Mouse (Mus musculus): ENCODE measurements around the gene Slc50a1.

Gene Slc50a1

DNA sequence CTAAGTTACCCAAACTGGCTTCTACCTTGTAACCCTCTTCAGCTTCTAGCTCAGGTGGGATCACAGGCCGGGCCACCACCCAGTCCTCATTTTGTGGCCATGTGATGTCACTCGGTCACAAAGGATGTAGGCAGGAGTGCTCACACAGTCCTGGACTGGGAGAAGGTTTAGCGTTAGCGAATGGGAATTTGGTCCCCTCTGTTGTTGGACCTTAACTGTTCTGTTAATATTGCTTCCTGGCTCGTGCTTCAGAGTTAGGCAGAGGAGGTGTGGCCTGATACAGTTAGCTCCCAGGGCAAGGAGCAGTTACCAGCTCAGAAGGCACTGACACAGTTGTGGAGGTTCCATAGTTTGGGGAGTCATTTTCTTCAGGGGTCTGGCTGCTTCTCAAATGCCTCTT is 23.8 kb upstream of the Slc50a1 start:
- no peak for DNase-seq

DNA sequence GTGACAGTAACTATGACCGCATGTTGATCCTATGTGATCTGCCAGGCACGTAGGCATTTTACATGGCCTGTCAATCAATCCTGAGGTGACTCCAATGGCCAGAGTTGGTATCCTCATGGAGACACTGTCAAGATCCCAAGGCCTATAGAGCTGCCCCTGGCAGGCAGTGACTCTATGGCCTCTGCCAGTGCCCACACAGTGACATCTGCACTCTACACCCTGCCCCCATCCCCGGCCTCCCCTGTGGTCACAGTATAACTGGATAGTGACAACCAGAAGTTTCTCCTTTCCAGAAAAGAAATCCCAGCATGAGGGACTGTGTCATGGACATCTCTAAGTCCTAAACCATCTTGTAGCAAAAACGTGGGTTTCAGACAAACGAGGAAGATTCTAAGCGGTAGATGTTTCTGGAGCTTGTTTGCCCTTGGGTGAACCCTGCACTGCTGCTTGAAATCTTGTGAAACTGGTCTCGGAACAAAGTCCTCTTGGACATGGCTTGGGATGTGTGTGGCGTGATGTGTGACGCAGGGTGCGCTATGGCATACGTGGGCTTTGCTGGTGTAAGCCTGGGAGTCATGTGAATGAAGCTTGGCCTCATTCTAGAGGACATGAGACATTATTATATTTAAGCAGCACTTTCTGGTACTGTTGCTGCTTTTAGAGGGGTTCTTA is 23.0 kb upstream of the Slc50a1 start:
- no peak for DNase-seq

DNA sequence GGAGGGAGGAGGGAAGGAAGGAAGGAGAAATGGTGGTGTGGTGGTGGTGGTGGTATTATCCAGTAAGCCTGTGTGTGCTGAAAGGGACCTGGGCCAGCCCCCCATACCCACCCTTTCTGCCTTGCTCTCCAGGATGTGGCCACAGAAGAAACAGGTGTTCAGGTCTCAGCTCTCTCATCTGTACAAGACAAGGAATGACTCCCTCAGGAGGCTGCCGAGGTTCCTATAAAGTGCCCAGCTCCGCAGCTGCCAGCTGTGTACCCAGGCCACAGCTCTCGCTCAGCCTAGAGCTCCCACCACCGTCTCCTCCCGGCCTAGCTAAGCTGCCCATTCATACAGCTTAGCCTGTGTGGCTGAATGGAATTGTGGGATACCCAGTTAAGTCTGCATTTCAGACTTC is 21.9 kb upstream of the Slc50a1 start:
- DNase-seq, result peak; percentile 58

DNA sequence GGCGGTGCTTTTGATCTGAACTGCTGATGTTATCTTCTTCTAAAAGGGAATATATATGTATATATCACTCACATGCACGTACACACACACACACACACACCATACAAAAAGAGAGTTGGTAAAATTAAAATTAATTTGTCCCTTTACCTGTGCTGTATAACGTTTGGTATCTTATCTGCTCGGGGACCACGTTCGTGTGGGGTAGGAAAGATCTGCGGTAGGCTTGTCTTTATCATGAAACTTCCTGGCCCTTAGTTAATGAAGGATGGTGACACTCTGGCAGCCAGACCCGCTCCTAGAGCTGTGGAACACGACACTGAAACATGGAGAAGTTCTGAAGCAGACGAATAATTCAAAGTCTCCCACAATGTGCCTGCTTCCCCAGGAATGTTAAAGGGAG is 21.5 kb upstream of the Slc50a1 start:
- DNase-seq, result no peak

DNA sequence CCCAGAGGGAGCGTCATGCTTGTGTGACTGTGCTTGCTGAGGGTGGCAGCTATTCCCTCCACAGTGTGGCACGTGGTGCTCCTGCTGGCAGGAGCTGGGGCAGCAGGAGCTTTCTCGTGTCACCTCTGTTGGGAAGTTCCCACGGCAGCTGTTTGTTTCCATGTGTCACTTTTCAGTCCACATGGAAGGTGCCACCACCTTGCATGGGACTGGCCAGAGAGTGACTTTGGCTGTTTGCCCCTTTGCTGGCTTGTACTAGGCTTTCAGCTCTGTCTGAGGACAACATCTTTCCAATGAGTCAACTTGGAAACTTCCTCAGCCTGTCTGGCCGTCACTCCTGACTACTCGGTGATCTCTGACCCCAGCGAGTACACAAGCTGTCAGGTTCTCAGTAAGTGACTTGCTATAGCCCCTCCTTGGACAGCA is 18.1 kb upstream of the Slc50a1 start:
- no peak for DNase-seq

DNA sequence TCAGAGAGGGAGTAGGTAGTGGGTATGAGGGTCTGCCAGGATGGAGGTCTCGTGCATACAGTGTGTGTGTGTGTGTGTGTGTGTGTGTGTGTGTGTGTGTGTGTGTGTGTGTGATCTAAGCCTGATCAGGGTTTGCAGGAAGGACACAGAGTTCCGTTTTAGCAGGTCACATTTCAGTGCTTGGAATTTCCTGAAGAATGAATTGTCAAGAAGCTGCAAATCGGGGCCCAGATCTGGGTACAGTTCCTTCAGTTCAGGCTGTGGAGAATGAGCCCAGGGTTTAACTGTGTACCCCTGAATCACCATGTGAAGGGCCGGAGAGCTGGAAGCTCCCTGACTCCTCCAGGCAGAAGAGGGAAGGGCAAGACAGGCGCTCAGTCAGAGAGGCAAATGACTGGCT is 16.9 kb upstream of the Slc50a1 start:
- DNase-seq, result no peak

DNA sequence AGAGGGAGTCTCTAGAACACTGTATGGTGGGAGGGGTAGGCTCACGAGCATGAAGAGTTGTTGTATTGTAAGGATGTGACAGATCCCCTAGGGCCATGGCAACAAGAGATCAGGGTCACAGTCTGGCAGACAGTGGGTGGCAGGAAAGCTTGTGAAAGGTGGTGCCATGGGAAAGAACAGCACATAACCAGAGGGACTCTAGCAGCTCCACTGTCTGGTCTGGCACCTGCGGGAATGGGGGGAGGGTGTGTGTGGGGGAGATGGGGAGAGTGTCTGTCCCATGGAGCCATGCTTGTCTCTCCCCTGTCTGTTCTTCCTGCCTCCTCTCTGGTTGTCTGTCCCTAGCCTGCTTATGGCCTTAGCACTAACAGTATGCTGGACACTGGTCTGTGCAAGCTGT is 15.2 kb upstream of the Slc50a1 start:
- DNase-seq, result no peak

DNA sequence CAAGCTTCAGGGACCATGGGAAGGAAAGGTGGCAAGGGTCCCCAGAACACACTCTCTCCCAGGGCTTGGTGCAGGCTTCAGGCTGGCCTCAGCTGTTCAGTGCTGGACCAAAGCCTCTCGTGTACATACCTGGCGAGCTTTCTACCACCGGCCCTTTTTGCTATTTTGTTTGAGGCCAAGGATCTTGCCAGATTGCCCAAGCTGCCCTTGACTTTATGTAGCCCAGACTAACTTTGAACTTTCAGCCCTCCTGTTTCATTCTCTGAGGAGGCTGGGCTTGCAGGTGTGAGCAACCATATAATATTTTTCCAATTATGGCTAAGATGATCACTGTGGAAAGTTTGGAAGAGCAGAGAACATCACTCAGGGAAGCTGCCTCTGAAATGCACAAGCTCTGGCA is 13.9 kb upstream of the Slc50a1 start:
- DNase-seq, result no peak

DNA sequence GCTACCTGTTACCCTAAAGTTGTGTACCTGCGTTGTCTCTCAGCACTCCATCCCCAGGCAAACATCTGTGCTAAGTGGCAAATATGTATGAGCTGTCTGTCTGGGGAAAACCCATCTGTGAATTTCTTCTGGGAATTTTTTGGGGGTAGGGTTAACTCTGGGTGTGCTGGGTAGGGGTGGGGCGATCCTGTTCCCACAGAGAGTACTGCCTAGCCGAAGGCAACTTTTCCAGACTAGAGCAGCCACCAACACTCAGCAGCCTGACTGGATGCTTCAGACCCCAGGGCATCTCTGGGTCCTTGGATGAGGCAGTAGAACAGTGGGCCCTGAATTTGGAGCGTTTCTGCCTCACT is 11.9 kb upstream of the Slc50a1 start:
- DNase-seq, result no peak

DNA sequence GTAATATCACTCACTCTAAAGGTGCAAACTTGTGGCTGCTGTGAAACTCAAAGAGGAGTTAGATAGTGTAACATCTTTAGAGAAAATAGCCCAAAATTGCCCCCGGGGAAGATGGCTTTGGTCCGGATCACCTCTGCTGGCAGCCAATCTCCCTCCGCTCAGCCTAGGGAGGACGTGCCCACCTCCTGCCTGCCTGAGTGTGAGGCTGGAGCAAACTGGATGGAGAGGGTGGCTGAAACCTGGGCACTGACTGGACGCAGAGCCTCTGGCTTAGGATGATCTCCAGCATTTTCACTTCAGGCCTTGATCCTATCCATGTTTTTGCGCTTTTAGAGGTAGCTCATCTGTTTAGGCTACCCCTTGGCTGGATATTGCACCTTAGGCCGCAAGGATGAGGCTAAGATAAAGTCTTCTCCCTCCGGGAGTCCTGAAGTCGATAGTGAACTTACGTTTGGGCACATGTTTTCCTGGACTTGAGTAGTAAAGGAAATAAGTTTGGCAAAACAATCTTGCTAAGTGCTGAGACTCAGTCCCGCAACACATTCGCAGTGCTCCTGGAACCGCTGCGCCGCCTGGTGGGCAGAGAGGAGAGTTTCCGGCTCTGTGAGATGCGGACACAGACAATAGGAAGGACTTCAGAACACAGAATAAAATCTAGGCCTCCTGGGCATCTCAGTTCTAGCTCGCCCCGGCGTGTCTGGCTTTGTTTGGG is 11.4 kb upstream of the Slc50a1 start:
- peak; percentile 85 for DNase-seq

DNA sequence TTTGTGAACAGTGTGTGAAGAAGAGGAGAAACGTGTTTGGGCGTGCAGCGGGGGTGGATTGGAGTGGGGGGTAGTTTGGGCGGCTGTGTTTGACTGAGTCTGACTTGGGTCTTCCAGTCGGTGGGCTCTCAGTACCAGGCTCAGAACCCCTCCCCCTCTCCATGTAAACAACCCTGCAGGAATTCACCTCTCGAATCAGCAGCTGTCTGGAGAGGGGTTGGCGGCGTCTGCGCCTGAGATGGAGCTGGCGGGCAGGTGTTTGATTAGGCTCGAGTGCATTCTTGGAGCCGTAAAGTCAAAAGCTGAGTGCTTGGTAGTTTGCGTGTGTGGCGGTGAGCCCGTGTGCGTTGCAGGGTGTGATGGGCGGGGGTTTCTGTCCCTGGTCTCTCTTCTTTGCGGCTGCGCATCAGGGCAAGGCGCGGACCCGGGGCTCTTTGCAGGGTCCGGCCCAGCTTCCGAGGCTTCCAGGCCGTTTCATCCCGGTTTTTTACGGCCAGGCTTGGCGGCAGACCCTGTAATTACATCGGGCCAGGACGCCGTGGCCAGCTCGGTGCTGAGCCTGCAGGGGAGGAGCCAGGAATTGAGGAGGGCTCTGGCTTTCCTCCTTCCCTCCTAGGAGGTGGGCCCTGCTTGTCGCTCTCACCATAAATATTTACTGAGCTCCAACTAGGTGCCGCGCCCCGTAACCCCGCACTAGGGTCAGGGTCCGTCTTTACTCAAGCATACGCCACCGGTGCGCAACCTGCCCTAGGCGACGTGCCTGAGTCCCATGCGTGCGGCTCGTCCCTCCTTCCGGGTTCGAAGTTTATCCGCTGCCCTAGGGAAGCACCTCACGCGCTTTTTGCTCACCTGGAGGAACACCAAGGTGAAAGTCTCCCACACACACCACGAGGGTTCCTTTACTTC is 10.5 kb upstream of the Slc50a1 start, which contains the start of gene Efna1:
Efna1 (minus strand) TSS at position 537 of the 906 bp plus-strand sequence.
- DNase-seq, result peak; percentile 21

DNA sequence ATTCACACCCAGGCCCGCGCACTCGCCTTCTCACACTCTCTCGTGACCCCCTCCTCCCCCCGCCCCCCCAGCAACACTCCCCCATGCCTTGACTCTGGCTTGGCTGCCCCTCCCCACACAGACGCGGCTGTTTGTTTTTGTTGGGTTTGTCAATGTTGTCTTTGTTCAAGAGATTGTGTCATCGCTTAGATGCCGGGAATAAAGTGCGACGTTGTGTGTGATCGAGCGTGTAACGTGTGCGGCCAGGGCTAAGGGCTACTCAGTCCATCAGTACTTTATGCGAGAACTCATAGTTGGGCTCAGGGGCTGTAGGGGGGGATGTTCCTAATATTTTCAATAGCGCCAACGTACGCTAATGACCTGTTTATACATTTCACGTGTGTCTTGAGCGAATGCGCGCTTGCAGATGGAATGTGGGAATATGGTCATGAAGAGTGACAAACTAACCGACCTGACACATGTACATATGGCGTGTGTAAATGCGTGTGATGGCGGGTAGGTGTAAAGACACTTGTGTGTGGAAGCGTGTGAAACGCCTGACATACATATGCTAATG is 9.8 kb upstream of the Slc50a1 start:
- no peak for DNase-seq

DNA sequence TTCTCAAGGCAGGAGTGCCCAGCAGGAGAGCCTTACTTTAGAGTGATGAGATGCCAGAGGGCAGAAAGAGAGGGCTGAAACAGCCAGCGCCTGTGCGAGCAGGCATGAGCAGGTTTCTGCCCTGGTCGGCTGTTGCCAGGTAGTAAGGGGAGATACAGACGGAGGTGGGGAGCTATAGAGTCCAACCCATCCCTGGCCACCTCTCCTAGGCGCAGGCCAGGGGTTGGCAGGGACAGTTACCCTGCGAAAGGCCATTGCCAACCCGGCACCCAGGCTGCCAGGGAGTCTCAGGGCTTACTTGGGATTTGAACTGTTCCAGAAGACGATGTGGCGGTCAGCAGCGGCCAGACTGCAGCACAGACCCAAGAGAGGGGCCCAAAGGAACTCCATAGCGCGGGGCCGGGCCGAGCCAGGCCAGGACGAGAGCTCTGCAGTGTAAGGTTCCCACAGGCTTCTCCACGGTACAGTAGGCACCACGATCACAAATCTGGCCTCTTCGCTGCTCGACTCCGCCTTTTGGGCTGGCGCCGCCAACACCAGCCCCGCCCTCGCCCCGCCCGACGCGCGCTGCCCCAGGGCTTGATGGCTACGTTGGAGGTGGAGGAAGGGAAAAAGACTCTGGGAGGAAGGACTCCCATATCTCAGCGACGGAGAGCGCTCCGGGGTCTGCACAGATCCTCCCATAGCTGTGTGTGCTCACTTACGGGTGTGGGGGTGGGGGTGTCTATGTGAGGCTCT is 9.0 kb upstream of the Slc50a1 start:
- DNase-seq, result peak; percentile 34

DNA sequence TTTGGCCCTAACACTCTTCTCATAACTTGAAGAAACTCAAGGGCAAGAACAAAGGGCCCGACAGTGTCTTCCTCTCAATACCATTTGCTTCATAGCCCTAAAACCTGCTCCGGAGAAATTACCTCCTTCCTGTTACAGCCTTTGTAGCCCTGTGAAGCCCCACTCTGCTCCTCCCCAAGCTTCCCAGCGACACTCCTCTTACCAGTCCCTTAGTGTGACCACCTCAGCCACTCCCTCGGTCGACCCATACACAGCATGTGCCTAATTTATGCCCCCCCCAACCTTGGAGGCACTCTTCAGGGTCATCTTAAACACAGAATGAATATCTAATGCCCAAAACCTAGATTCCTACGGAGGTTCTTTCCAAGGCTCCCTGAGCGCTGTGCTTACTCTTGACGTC is 8.3 kb upstream of the Slc50a1 start:
- DNase-seq, result no peak

DNA sequence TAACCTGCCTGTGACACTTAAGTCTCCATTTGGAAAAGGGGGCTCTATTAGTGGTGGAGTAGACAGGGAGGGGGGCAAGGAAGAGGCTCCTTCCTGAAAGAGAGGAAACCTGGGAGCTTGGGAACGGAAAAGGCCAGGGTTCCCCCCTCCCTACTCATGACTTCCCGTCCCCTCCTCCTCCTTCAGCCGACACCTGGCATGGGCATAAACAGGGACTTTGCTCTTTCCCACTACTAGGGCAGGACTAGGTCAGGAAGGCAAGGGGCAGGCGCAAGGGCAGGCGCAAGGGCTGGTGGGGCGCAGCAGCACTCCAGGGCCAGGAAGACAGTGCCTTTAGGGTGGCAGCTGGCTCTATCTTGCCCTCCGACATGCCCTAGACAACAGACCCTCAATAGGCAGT is 7.7 kb upstream of the Slc50a1 start:
- DNase-seq, result no peak

DNA sequence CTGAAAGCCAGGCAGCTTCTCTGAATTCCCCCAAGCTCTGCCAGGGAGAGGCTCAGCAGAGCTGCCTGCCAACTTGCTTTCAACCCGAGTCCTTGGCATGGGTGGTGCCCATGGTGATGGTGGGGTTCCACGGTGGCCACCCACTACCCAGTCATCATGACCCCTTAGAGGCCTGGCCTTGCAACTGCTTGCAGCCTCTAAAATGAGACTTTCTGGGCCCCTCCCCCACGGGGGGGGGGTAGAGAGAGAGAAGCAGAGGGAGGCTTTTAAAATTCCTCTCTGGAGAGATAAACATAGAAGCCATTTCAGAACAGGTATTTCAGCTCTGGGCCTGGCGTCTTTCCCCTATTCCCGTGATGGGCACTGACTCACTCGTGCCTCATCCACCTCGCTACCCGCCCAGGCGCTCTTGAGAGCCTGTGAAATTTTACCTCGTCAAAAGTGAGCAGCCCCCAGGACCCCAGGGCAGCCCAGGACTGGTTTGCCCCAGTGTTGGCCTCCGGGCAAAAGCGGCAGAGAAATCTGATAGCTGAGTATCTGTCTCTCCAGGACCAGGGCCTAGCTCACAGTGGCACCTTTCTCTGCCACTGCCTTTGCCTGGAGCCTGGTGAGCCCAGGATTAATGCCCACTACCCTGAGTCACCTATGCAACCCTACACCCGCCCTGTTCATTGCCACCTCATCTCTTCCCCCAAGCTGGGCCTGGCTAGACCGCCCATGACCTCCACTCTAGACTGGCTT is 7.1 kb upstream of the Slc50a1 start:
- no peak for DNase-seq

DNA sequence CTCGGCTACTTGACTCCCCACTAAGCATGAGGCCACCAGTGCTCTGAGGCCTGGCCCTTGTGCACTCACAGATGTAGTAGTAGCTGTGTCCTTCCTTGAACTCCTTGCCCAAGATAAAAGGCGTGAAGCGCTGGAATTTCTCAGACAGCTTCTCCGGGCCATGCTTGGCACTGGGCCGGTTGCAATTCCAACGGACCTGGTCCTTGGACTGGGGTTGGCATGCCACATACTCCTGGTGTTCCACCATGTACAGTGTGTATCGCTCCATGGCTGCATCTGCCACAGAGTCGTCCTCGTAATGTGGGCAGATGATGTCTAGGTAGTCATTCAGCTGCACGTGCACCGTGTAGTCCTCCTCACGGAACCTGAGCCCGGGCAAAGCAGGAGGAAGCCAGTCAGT is 5.7 kb upstream of the Slc50a1 start:
- DNase-seq, result no peak

DNA sequence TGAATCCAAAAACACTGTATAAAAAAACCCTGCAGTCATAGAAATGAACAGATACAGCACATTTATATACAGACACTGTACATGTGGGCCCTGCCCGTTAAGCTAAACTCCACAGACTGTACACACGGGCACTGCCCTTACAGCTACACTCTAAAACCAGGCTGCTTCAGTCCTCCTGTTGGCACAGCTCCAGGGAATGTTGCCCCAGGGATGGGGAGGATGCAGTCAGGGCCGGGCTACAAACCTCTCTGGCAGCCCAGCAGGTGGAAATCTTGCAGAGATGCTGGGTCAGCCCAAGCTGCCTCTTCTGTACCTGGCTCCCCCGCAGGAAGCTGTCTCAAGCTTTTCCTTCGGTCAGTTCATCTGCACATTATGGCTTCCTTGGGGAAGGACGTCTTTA is 1.4 kb upstream of the Slc50a1 start:
- DNase-seq, result no peak

DNA sequence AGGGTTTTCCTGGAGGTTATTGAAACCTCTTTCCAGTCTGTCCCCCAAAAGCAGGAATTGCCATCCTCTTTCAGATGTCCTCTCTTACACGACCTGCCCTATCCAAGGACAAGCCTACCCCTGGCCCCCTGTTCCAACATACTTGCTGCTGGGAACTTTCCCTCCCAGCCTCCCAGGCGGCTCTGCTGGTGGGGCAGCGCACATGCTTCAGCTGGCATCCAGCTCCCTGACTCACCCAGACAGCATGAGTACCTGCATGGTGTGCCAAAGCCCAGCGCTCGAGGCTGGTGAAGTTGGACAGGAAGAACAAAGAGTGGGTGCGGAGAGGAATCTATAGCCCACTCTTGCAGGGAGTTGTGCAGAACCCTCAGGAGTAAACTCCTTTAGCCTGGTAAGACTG is 521 bp upstream of the Slc50a1 start:
- DNase-seq, result peak; percentile 23

DNA sequence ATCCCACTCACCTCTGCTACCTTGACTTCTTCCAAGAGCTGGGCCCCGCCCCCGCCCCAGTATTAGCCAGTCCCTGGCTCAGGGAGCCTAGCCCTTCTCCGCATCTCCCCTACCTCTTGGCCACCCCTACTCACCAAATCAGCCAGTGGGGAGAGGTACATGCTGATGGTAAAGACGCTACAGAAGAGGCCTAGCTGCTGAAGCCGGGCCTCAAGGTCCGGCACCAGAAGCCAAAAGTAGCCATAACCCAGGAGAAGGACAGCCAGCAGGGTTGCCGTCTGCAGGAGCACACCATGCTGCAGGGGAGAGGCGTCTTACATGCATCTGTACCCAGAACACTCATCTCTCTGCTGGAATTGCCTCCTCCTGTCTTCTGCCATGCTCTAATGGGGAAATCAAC is 1.5 kb downstream of the Slc50a1 start:
- no peak for DNase-seq

DNA sequence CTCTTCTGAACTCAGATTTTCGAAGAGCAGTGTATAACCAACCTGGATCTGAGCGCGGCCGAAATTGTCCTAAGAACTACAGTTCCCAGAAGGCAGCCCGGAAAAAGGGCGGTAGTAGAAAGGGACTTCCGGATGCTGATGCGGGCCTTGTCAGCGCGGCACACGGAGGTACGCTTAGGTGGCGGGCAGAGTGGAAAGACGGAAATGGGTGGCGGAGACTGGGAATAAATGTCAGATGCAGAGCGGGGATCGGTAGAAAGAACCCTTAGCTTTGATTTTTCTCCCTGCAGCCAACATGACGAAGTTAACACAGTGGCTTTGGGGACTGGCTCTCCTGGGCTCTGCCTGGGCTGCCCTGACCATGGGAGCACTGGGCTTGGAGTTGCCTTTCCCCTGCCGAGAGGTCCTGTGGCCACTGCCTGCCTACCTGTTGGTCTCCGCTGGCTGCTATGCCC is 3.9 kb downstream of the Slc50a1 start:
- DNase-seq, result peak; percentile 84

DNA sequence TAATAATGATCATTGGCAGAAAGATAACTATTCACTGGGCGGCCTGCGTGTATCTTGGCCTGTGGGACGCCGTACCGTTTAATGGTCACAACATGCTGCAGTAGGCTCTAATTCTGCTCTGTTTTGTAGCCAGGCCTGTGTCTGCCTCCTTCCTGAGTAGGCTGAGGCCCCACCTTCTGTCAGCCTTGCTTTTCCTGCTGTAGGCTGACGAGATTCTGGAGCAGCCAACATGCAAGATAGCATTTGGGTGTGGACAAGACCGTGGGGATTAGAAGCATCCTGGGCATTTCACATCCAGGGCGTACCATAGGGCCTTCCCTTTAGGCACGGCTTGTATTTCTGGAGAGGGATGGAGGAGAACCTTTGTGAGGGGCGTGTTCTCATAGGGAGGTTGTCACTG is 8.0 kb downstream of the Slc50a1 start:
- DNase-seq, result no peak
